Mouse (Mus musculus): ENCODE results near the gene Stt3b. TPM values are rescaled to one million over a fixed set of nuclear protein-coding genes. Genes with fewer than 3 reads are reported as not detected.
A peak's percentile ranks its signal among the peaks of the same experiment; 100 is the strongest.

Stt3b gene
- total RNA-seq, 1 experiment from 2014 or later: 117 TPM

DNA sequence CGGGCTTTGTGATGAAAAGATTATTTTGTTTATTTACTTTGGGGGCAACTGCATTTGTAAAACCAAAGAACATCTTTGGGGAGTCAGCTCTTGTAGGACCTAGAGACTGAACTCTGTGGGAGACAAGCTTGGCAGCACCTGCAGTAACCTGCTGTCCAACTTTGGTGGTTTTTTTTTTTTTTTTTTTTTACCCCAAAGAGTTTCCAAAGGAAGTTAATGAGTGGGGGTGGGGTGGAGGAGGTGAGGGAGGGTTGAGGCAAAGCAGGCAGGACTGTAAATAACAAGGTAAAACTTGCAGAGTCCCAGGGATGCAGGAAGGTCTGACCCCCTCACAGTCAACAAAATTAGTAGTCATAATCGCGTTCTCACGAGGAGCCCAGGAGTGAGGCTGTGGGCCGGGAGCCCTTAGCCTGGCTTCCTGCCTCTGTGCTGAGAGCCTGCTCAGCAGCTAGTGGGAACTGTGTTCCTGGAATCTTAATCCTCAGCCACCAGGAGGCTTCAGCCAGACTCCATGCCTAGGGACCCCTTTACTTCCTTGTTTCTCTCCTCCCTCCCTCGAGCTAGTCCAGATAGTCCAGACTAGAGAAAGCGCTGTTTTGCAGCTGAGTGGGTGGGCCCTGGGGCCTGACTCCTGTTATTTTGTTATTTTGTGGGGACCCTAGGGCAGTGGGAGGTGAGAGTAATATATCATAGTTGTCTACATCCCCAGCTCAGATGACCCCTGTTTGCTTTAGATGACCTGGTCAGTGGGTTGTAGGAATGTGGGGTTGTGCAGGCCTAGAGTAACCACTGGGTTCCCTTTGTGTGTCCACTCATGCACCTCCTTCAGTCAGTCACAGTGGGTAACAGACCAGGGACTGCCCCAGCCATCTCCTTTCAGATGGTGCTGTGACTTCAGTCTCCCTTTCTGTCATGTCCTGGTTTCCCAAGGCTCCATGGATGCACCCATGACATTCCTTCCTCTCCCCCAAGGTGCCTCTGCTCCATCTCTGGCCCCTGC is 95.3 kb downstream of the Stt3b start:
- no peak for DNase-seq

DNA sequence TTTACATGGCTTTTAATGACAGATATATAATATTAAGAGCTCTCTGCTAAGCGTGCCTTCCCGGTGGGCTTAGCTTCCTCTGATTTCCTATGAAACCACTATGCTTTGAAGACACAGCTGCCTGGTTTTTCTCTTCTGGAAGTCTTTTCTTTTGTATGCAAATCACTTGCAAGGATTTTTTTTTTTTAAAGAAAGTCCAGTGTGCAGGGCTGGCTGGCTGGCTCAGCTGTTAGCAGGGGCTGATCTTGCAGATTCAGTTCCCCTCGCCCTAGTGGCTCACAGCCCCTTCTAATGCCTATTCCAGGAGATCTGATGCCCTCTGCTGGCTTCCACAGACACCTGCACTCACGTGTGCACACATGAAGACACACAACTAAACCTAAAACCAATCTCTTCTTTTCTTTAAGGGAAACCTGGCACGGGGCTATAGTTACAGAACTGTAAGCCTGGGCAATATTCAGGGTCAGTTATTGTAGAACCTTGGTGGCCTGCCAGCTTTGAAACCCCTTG is 96.4 kb downstream of the Stt3b start:
- DNase-seq: no peak

DNA sequence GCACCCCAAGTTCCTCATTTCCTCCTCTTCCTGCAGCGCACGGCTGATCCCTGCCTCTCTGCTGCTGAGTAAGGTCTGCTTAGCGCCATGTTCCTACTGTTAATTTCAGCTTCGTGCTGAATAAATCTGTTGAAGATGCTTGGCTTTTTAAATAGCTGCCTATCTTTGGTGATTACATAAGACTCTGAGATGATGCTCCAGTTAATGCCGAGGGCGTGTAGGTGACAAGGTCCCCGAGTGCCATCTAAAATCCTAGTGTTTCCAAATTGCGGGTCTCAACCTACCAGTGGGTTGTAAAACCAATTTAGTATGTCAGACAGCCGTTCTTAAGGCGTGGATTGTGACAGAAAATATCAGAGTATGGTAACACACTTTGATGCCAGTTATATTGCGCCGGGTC is 99.7 kb downstream of the Stt3b start:
- DNase-seq: no peak

DNA sequence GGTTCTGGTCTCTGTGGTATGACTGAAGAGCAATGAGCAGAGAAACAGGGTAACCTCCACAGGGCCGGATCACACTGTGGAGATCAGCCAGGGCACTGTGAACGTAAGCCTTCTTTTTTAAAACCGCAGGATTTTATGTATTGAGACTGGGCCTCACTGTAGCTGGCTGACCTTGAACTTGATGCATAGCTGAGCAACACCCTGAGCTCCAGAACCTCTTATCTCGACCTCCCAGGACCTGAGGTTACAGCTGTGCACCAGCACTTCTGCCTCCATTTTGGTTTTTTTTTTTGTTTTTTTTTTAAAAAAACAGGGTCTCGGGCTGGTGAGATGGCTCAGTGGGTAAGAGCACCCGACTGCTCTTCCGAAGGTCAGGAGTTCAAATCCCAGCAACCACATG is 100.5 kb downstream of the Stt3b start:
- no peak for DNase-seq

DNA sequence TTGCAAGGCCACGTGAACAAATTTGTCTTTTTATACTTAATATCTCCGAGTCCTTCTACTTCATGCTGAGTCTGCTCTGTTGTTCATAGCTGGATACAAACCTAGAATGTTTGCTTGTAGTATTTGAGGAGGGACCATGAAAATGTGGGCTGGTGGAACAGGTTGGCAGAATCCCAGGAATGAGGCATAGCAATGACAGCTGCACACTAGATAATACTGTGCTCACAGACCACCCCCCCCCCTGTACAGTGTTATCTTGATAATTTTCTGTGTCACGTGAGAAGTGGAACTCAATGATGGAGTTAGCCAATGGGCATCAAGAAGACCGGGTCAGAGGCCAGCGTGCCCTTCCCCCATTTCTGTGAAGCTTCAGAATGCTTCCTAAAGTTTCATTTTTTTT is 104.0 kb downstream of the Stt3b start:
- DNase-seq: no peak

DNA sequence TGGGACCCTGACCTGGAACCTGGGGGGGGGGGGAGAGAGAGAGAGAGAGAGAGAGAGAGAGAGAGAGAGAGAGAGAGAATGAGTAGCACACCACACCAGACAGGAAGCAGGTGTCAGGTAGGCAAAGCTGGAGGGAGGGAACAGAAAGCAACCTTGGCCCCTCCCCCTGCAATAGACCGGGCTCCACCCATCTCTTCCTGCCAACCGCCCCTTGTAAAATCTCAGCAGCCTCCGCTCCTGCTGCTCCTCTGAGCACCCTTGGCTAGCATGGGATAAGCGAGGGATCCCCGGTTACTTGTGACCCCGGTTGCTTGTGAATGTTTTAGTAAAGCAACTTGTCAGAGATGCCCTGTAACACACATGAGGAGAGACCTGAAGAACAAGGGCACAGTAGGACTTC is 104.7 kb downstream of the Stt3b start:
- DNase-seq: peak; percentile 19

DNA sequence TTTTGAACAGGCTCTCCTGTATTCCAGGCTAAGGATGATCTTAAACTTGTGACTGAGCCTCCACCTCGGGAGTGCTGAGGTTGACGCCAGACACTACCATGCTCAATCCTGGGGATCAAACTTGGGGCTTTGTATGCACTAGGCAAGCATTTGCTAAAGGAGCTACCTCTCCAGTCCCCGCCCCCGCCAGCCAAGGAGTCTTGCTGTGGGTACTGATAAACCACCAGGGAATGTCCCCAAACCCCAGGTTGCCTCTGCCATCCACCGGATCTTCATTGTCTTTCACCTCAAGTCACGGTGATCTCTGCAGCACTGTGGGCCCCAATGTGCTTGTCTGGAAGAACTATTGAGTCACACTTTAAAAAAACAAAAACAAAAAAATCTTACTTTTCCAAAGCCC is 107.1 kb downstream of the Stt3b start:
- DNase-seq: no peak

DNA sequence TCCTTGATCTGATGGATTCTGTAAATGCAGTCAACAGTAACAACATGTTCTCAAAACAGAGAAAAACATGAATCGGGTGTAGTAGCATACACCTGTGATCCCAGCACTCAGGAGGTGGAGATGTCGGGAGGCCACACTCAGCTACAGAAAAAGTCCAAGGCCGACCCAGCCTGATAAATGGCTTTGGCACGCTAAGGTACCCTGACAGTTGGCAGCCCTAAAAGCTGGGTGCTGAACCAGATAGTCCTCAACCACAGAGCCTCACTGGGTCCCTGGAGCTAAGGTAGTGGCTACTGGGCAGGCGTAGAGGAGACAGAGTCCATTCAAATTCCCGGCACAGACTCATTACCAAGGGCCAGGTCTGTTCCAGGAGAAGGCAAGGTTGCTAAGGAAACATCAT is 109.0 kb downstream of the Stt3b start:
- DNase-seq: no peak

DNA sequence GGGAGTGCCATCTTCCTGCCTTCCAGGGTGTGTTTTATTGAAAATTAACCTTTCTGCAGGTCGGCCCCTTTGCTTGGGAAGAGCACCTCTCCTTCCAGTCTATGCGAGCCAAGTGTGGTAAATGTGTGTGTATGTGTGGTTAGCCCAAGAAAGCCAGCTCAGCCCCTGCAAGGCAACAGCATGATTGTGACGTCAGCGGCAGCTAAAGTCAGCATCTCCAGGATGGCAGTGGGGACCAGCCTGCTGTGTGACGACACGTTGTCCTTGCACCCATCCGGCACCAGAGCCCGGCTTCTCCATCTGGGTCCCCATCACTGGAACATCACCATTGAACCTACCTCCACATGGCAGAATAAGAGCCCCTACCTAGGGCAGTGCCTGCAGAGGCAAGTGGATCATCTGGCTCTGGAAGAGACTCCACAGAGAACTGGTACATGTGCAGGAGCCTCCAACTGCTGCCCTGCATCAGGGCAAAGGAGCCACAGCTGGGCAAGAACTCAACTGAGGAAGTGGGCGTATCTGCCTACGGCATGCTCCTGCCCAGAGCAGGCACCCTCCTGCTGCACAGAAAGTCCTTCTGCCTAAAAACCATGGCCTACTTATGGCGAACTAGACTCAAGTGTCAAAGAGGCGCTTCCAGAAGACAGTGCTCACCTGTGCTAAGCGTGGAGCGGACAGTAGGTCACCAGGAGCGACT is 109.9 kb downstream of the Stt3b start:
- no peak for DNase-seq

DNA sequence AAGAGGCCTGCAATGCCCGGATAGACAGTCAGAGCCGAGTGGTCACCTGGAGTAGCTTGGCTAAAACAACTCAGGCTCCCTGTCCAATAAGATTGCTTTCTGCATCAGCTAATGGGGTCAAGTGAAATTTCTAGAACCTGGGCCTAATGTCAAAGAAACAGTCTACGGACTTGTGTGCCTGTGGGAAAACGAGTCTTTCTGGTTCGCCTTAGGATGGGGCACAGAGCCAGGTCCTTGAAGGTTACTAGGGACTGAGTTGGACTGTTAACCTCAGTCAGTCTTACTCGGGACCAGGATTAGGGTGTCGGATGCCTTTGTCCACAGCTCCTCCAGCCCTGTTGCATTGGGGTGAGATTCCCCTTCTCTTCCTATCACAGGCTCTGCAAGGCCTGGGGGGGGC is 113.1 kb downstream of the Stt3b start:
- DNase-seq: peak; percentile 44

DNA sequence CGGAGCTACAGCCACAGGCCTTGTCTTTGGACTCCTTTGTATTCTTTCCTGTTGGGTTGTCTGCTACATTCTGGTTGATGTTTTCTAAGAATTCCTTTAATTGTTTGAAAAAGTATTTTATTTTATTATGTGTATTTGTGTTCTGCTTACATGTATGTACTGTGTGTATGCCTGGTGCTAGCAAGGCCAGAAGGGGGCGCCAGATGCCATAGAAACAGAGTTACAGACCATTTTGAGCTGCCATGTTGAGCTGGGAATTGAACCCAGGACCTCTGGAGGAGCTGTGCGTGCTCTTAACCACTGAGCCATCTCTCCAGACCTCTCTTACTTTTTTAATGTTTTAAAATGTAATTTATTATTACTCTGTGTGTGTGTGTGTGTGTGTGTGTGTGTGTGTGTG is 117.3 kb downstream of the Stt3b start:
- no peak for DNase-seq
